Mouse (Mus musculus) small intestine, adult 2 months (tissue): Measurements from ENCODE around the gene Asb1.

ENCODE experiments used
- CTCF ChIP-seq: fragments of 200-500 bp; IDR thresholded peaks from 2 replicates; pipeline ENCODE4 v1.5.1; 2012; ENCODE audit warnings: low read depth, mild to moderate bottlenecking, control low read depth, inconsistent platforms, low read length, moderate library complexity, mixed read lengths; ENCODE audit not compliant: insufficient replicate concordance, insufficient read length; ENCODE audit errors: extremely low read depth
- POLR2A ChIP-seq: fragments of 200-500 bp; IDR thresholded peaks from 2 replicates; pipeline ENCODE4 v1.6.1; 2012; ENCODE audit warnings: low read depth, mild to moderate bottlenecking, control low read depth, inconsistent platforms, low read length, moderate library complexity

DNA sequence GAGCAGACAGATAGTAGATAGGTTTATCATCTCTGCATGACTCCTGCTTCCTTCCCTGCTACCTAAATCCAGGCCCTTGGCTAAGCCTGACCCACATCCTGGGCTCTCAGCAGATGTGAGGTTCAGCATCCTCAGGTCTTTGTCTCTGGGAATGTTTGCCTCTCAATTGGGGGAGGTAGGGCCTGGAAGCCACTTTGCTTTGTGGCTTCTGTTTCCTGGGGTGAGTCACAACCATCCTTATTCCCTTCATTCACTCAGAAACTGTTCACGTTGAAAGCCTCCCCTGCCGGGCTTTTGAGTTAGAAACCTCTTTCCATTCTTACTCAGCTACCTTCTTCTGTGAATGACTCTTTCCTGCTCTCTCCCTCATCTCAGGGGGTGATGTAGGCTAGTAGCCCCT, 47.6 kb upstream of the Asb1 start:
- TF ChIP-seq CTCF (no peak), POLR2A (no peak)
